28 mouse cellular contexts compared by ENCODE assay signal in genomic region chr9:40814060-40814459, GRCm38 (mm10). TPM values are rescaled to one million over a fixed set of nuclear protein-coding genes. Genes with fewer than 3 reads are reported as not detected.
DNase-seq lines count a peak whose midpoint lies in the region; ATAC-seq and TF ChIP-seq lines count a peak whose summit lies in the region.
"Had no signal": no experiment of that assay in that cellular context is flagged by ENCODE, and none has a peak within 500 bp of the region (broad histone marks: within the 10 kb centered on the region; RNA-seq: fewer than 3 reads in every experiment).

No protein-coding gene starts in this region.

- no peaks in the 10 kb centered on the region for H3K4me1 ChIP-seq in liver, embryonic 14.5 days (replicated peaks; ENCODE audit: control insufficient read depth in 2 of 2, insufficient read depth in 2 of 2, low read length in 1 of 2)
- H3K4me1 ChIP-seq in liver, embryonic 12.5 days: no peaks in the 10 kb centered on the region
- no peaks in the 10 kb centered on the region for H3K4me1 ChIP-seq in forebrain, embryonic 15.5 days
- peaks cover 5% of the 10 kb centered on the region; the same call in 1 of the 2 replicates for H3K4me1 ChIP-seq in hindbrain, embryonic 13.5 days (replicated peaks)
- H3K4me1 ChIP-seq: limb, embryonic 10.5 days; liver, embryonic 15.5 days had no signal

- H3K4me2 ChIP-seq in liver, embryonic 14.5 days (ENCODE audit: low read depth): no peak overlapping the region
- no peak overlapping the region for H3K4me2 ChIP-seq in liver, embryonic 12.5 days
- no peak overlapping the region for H3K4me2 ChIP-seq in forebrain, embryonic 15.5 days (replicated peaks)
- no peak overlapping the region for H3K4me2 ChIP-seq in hindbrain, embryonic 13.5 days
- H3K4me2 ChIP-seq: liver, embryonic 15.5 days; midbrain, embryonic 15.5 days had no signal

- no peak overlapping the region for H3K4me3 ChIP-seq in liver, embryonic 14.5 days (ENCODE audit: insufficient read depth in 1 of 2, low read depth in 2 of 2, low read length in 2 of 2)
- no peak overlapping the region for H3K4me3 ChIP-seq in liver, embryonic 12.5 days
- H3K4me3 ChIP-seq in forebrain, embryonic 15.5 days: no peak overlapping the region
- no peak overlapping the region for H3K4me3 ChIP-seq in hindbrain, embryonic 13.5 days
- H3K4me3 ChIP-seq: erythroblast, embryonic 14.5 days; limb, embryonic 10.5 days; liver, embryonic 15.5 days; midbrain, embryonic 15.5 days had no signal

- ATAC-seq in liver, embryonic 14.5 days (ENCODE audit: insufficient read depth): 0 out of 2 replicates have a peak, but pooled peaks have one; percentile 35
- ATAC-seq in liver, embryonic 12.5 days: no peak
- ATAC-seq in neutrophil, adult 5-6 weeks (ENCODE audit: extremely low read depth, insufficient number of reproducible peaks, low FRiP score, poor library complexity, severe bottlenecking): peak; percentile 92
- ATAC-seq in forebrain, embryonic 15.5 days (replicated peaks): no peak
- no peak for ATAC-seq in hindbrain, embryonic 13.5 days (ENCODE audit: low FRiP score)
- ATAC-seq: forebrain, embryonic 16.5 days; lung, postnatal 0 days; midbrain, embryonic 15.5 days; Patski had no signal

- no peaks in the 10 kb centered on the region for H3K27me3 ChIP-seq in liver, embryonic 14.5 days (ENCODE audit: control insufficient read depth, insufficient read depth, low read length)
- H3K27me3 ChIP-seq in liver, embryonic 12.5 days (replicated peaks): 0 out of 2 replicates have a peak, but pooled peaks cover 3% of the 10 kb centered on the region
- no peaks in the 10 kb centered on the region for H3K27me3 ChIP-seq in forebrain, embryonic 15.5 days
- H3K27me3 ChIP-seq in hindbrain, embryonic 13.5 days: no peaks in the 10 kb centered on the region
- H3K27me3 ChIP-seq: liver, embryonic 15.5 days; midbrain, embryonic 15.5 days; Patski had no signal

- no peaks in the 10 kb centered on the region for H3K36me3 ChIP-seq in liver, embryonic 14.5 days (replicated peaks; ENCODE audit: control insufficient read depth, insufficient read depth, low read depth)
- H3K36me3 ChIP-seq in liver, embryonic 12.5 days: no peaks in the 10 kb centered on the region
- H3K36me3 ChIP-seq in forebrain, embryonic 15.5 days: 0 out of 2 replicates have a peak, but pooled peaks cover 3% of the 10 kb centered on the region
- H3K36me3 ChIP-seq in hindbrain, embryonic 13.5 days: peaks cover 12% of the 10 kb centered on the region; the same call in 1 of the 2 replicates
- H3K36me3 ChIP-seq: limb, embryonic 10.5 days; liver, embryonic 15.5 days; midbrain, embryonic 15.5 days had no signal

- H3K9ac ChIP-seq in liver, embryonic 14.5 days (replicated peaks): no peak overlapping the region
- H3K9ac ChIP-seq in liver, embryonic 12.5 days: no peak overlapping the region
- H3K9ac ChIP-seq in forebrain, embryonic 15.5 days (replicated peaks): no peak overlapping the region
- no peak overlapping the region for H3K9ac ChIP-seq in hindbrain, embryonic 13.5 days
- H3K9ac ChIP-seq: liver, embryonic 15.5 days; midbrain, embryonic 15.5 days had no signal

- no peak for TF ChIP-seq CTCF in liver, embryonic 14.5 days (IDR thresholded peaks at IDR 0.05; ENCODE audit: low read depth)

- no peak for TF ChIP-seq EP300 in liver, embryonic 14.5 days (IDR thresholded peaks at IDR 0.05; ENCODE audit: low read depth)

- WGBS in liver, embryonic 14.5 days (ENCODE audit: insufficient replicate concordance): 40% methylated on average over 7 of the region's 7 CpGs
- 48% methylated on average over 7 of the region's 7 CpGs for WGBS in liver, embryonic 12.5 days (ENCODE audit: insufficient replicate concordance)
- 91% methylated on average over 7 of the region's 7 CpGs for WGBS in forebrain, embryonic 15.5 days
- 88% methylated on average over 7 of the region's 7 CpGs for WGBS in hindbrain, embryonic 13.5 days

- H3K27ac ChIP-seq in liver, embryonic 14.5 days: no peak overlapping the region
- no peak overlapping the region for H3K27ac ChIP-seq in liver, embryonic 12.5 days
- no peak overlapping the region for H3K27ac ChIP-seq in forebrain, embryonic 15.5 days (replicated peaks)
- H3K27ac ChIP-seq in hindbrain, embryonic 13.5 days: no peak overlapping the region
- H3K27ac ChIP-seq: limb, embryonic 10.5 days; liver, embryonic 15.5 days; midbrain, embryonic 15.5 days; stomach, postnatal 0 days had no signal

- DNase-seq in liver, embryonic 14.5 days (ENCODE audit: low read depth in 3 of 3, low spot score in 3 of 3): no peak
- DNase-seq in T-cell, adult 2 months (ENCODE audit: low spot score): peak; percentile 63
- DNase-seq in induced T-regulatory cell, adult 2 months (ENCODE audit: low read depth): peak; percentile 62
- no peak for DNase-seq in urinary bladder, postnatal 36 days (ENCODE audit: low spot score in 2 of 2)
- DNase-seq: adrenal gland, postnatal 25 days; cerebellum, adult 2 months; cerebellum, postnatal 36 days; gastrocnemius, postnatal 25 days; kidney, adult 9 months; kidney, postnatal 36 days; thymus, postnatal 25 days had no signal

- no peaks in the 10 kb centered on the region for H3K9me3 ChIP-seq in liver, embryonic 14.5 days (ENCODE audit: control insufficient read depth, low read length)
- no peaks in the 10 kb centered on the region for H3K9me3 ChIP-seq in liver, embryonic 12.5 days (replicated peaks)
- H3K9me3 ChIP-seq in forebrain, embryonic 15.5 days: no peaks in the 10 kb centered on the region
- no peaks in the 10 kb centered on the region for H3K9me3 ChIP-seq in hindbrain, embryonic 13.5 days
- H3K9me3 ChIP-seq: limb, embryonic 10.5 days; liver, embryonic 15.5 days; midbrain, embryonic 15.5 days had no signal

RNA-seq across cellular contexts. Expression of gene Hspa8, which starts 13.3 kb away (rescaled TPM):
- polyA plus RNA-seq in liver, embryonic 14.5 days (2012; rRNA removed): 1,333 and 1,529 TPM in 2 replicates
- 1,148 and 1,204 TPM in 2 replicates for polyA plus RNA-seq in liver, embryonic 14.5 days (2014; fragmentation: Nextera tagmentation; extraction: Ambion mirVana)
- polyA plus RNA-seq in liver, embryonic 12.5 days (2016; fragmentation: Nextera tagmentation; extraction: Ambion mirVana): 2,428 and 2,723 TPM in 2 replicates
- total RNA-seq in neutrophil, adult 5-6 weeks (2017): 1,488 and 1,684 TPM in 2 replicates
- polyA plus RNA-seq in forebrain, embryonic 15.5 days (2015; fragmentation: Nextera tagmentation; extraction: Ambion mirVana): 3,198 TPM in 2 replicates
- polyA plus RNA-seq in hindbrain, embryonic 13.5 days (2015; fragmentation: Nextera tagmentation; extraction: Ambion mirVana): 2,762 and 2,865 TPM in 2 replicates

RNA-seq across cellular contexts. Expression of gene Bsx, which starts 59.9 kb away (rescaled TPM):
- 0.01 TPM in 1 of 2 replicates, not detected in the other for polyA plus RNA-seq in liver, embryonic 14.5 days (2012; rRNA removed)
- polyA plus RNA-seq in liver, embryonic 14.5 days (2014; fragmentation: Nextera tagmentation; extraction: Ambion mirVana): not detected in 2 replicates
- not detected in 2 replicates for polyA plus RNA-seq in liver, embryonic 12.5 days (2016; fragmentation: Nextera tagmentation; extraction: Ambion mirVana)
- not detected in 2 replicates for total RNA-seq in neutrophil, adult 5-6 weeks (2017)
- 0.91 and 2.9 TPM in 2 replicates for polyA plus RNA-seq in forebrain, embryonic 15.5 days (2015; fragmentation: Nextera tagmentation; extraction: Ambion mirVana)
- not detected in 2 replicates for polyA plus RNA-seq in hindbrain, embryonic 13.5 days (2015; fragmentation: Nextera tagmentation; extraction: Ambion mirVana)
- total RNA-seq: adrenal gland, postnatal 25 days; gastrocnemius, postnatal 25 days; left cerebral cortex, adult 8-10 months; megakaryocyte-erythroid progenitor cell, adult 5-6 weeks had no signal
- polyA plus RNA-seq: erythroblast, embryonic 14.5 days; heart, embryonic 16.5 days; hindbrain, embryonic 11.5 days; intestine, embryonic 14.5 days; limb, embryonic 10.5 days; liver, embryonic 15.5 days; lung, postnatal 0 days; Patski; stomach, postnatal 0 days had no signal

Comparison
In these comparisons a context has a peak if more than half of its experiments do, and no peak if none do; other contexts are left out.
1. ATAC-seq: peak in liver, embryonic 14.5 days (single experiment) and neutrophil, adult 5-6 weeks (single experiment); none in liver, embryonic 12.5 days (single experiment), forebrain, embryonic 15.5 days (single experiment) and hindbrain, embryonic 13.5 days (single experiment).
2. DNase-seq: peak in T-cell, adult 2 months (single experiment) and induced T-regulatory cell, adult 2 months (single experiment); none in liver, embryonic 14.5 days (0 of 3) and urinary bladder, postnatal 36 days (0 of 2).